Mouse (Mus musculus): Measurements from ENCODE around the gene Apc2.
A peak's percentile ranks its signal among the peaks of the same experiment; 100 is the strongest.

Gene Apc2

DNA sequence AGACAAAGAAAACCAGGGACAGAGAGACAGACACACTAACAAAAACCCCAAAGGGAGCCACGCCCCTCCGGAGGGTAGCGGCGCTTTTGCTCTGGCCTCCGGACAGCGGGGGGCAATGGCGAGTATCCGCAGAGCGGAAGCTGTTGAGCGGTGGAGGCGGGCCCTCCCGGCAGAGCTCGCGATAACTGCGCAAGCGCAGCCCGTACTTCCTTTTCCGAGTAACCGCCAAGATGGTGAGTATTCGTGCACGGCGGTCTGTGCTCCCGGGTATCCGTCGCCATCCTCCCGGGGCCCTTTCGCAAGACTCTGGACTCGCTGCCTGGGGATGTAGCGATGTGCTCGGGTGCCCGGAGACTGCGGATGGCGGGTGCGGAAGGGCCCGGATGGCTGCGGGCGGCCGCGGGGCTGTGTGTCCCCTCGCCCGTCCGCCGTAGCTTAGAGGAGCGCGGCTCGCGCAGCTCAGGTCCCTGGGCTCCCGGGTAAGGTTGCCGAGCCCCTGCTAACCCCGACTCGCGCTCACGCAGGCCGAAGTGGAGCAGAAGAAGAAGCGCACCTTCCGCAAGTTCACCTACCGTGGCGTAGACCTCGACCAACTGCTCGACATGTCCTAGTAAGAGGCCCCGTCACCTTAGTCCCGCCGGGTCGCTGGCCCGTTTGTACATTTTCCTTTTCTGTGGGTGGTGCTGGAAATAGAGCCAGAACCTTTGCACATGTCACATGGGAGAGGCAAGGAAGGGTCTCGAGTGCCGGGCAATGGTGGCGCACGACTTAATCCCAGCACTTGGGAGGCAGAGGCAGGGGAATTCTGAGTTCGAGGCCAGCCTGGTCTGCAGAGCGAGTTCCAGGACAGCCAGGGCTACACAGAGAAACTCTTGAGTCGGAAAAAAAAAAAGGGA, 3.3 kb upstream of the Apc2 start, which contains the start of gene Rps15:
Gene Rps15 (plus strand): TSS at position 203 of the 896 bp plus-strand sequence.
- peak; percentile 96 for DNase-seq (ENCODE audit: extremely low read depth, insufficient read length, low spot score)

DNA sequence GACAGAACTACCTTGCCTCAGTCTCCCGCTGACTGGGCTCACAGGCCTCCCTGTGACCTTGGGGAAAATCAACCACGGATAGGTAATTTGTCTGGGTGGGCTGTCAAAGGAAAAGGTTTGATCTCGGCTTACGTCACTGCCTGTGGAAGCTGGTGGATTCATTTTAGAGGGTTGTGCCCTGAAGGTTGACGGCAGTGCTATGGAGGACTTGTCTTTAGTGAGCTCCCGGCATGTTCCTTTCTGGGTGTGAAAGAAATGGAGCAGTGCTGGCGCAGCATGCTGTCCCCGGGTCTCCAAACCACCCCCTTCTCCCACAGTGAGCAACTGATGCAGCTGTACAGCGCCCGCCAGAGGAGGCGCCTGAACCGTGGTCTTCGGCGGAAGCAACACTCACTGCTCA, 2.5 kb upstream of the Apc2 start:
- DNase-seq (ENCODE audit: extremely low read depth, insufficient read length, low spot score): no peak

DNA sequence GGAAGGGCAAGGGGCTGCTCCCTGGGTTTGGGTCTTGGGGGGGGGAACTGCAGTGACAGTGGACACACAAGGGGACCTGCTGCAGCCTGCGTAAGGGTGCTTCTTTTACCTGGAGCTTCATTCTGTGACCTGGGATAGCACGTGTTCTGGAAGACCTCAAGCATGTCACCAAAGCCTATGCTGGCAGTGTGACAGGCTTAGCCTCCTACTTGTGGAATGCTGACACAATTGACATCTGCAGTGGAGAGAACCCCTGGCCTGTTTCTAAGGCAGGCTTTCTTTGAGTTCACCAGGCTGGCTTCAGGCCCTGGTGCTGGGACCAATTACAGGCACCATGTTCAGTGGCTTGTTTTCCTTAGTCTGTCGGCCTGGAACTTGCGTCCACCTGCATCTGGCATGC, 1.5 kb upstream of the Apc2 start:
- no peak for DNase-seq (ENCODE audit: extremely low read depth, insufficient read length, low spot score)

- no peak for DNase-seq (ENCODE audit: extremely low read depth, insufficient read length, low spot score)
Observed at GRCm38 (mm10) chr10:80294788-80295303, 931 bp upstream of the Apc2 start.

DNA sequence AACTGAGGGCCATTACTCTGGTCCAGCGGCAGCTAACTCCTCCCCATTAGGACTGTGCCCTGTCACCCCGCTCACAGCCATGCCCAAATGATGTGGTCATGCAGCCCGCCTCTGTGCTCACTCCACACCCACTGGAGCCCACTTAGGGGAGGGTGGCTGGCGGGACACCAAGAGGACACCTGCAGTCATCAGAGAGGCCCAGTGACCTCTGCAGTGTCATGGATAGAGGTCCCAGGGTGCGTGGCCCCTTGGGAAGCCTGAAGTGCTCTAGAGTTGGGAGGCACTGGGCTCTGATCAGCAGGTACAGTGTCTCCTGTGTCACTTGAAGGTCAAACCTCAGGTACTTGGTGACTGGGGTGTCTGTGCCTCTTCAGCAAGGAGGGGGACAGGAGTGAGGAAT, 1.0 kb downstream of the Apc2 start:
- no peak for DNase-seq (ENCODE audit: extremely low read depth, insufficient read length, low spot score)

- DNase-seq (ENCODE audit: extremely low read depth, insufficient read length, low spot score): no peak
Observed at GRCm38 (mm10) chr10:80297526-80298133, 1.9 kb downstream of the Apc2 start.

DNA sequence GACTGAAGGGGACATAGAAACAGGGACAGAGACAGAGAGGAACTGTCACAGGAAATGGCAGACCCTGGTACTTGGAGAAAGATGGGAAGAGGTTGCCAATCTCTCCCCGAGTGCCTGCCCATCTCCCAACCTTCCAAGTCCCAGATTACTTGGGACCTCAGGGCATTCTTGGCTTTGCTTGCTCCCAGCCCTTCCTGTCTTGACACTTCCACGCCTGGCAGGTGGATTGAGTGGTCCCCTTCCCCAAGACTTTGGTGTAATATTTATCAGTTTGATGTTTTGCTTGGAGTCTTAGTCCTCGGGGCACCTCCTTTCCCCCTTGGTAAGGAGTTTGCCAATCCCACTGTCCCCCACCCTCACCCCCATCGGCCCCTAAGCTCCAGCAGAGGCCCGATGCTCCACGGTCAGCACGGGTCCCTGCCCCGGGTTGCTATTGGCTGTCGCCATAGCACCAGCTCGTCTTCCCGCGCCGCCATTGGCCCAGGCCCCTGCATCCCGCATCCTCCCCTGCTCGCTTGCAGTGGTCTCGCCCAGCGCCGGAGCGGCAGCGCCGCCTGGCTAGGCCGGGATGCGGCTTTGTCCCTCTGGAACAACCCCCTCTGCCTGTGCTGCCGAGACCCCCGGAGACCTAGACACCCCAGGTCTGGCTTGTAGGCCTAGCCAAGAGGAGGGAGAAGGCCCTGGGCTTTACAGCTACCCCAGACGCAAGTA, 2.9 kb downstream of the Apc2 start:
- DNase-seq (ENCODE audit: extremely low read depth, insufficient read length, low spot score): no peak

- no peak for DNase-seq (ENCODE audit: extremely low read depth, insufficient read length, low spot score)
Observed at GRCm38 (mm10) chr10:80299301-80299700, 3.5 kb downstream of the Apc2 start.

GRCm38 (mm10) chr10:80299824-80300223, 4.0 kb downstream of the Apc2 start:
- DNase-seq (ENCODE audit: extremely low read depth, insufficient read length, low spot score): no peak

DNA sequence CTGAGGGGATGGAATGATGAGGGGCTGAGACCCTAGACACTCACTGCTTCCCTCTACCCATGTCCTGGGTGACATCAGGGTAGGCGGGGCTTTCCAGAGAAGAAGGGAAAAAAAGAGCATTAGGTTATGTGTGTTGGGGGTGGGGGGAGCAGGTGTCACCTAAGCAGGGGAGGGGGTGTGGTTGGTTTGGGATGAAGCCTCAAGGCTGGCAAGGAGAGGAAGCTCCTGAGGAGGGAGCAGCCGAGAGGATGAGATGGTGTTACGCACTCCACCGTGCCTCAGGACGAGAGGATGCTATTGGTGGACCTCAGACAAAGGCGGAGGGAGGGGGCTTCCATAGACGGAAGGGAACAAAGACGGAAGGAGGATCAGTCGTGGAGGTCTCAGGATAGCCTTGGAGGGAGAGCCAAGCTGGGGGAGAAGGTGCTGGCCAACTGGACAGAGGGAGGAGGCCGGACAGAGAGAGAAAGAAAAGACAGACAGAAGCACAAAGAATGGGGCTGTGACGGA, 5.0 kb downstream of the Apc2 start:
- no peak for DNase-seq (ENCODE audit: extremely low read depth, insufficient read length, low spot score)

DNA sequence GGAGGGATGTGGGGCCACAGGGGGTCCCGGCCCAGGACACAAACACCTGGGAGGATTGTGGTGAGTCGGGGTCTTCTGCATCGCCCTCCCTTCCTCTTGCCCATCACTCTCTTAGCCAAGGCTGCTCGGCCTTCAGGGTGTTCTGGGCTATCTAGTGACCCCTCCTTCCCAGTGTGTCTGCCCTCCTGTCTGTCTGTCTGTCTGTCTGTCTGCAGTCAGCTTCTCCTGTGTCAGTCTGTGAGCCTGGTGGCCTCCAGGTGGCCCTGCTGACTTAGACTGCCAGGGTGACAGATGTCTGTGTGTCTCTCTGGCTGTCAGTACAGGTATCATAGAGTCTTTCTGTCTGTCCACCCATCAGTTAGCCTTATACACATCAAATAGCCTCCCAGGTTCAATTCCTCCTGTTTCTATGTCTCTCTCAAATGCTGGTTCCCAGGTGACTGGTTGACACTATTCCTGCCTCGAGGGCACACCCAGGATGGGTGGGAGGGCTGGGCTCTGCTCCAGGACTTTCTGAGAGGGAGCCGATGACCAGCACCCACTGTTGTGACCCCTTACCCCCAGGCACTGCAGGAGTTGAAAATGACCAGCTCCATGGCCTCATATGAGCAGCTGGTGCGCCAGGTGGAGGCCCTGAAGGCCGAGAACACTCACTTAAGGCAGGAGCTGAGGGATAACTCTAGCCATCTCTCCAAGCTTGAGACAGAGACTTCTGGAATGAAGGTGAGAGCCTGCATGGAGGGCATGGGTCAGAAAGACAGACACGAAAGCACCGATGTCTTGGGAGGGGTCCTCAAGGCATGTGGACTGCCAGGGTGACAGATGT, 5.7 kb downstream of the Apc2 start:
- no peak for DNase-seq (ENCODE audit: extremely low read depth, insufficient read length, low spot score)

DNA sequence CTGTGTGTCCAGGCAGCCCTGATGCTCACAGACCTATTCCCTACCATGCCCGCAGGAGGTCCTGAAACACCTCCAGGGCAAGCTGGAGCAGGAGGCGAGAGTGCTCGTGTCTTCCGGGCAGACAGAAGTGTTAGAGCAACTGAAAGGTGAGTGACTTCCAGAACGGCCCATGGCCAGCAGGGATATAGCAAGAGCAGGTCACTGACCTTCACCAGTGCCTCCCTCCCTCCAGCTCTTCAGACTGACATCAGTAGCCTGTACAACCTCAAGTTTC, 6.2 kb downstream of the Apc2 start:
- no peak for DNase-seq (ENCODE audit: extremely low read depth, insufficient read length, low spot score)

- DNase-seq (ENCODE audit: extremely low read depth, insufficient read length, low spot score): peak; percentile 73
Observed at GRCm38 (mm10) chr10:80302471-80302881, 6.7 kb downstream of the Apc2 start.

GRCm38 (mm10) chr10:80304458-80304857, 8.7 kb downstream of the Apc2 start:
- DNase-seq (ENCODE audit: extremely low read depth, insufficient read length, low spot score): no peak

- DNase-seq (ENCODE audit: extremely low read depth, insufficient read length, low spot score): no peak
Observed at GRCm38 (mm10) chr10:80304862-80305261, 9.1 kb downstream of the Apc2 start.

GRCm38 (mm10) chr10:80311560-80311959, 15.8 kb downstream of the Apc2 start:
- no peak for DNase-seq (ENCODE audit: extremely low read depth, insufficient read length, low spot score)

- no peak for DNase-seq (ENCODE audit: extremely low read depth, insufficient read length, low spot score)
Observed at GRCm38 (mm10) chr10:80312586-80313504, 17.1 kb downstream of the Apc2 start.

- no peak for DNase-seq (ENCODE audit: extremely low read depth, insufficient read length, low spot score)
Observed at GRCm38 (mm10) chr10:80313627-80314201, 17.9 kb downstream of the Apc2 start.

GRCm38 (mm10) chr10:80314494-80315001, 18.8 kb downstream of the Apc2 start:
- DNase-seq (ENCODE audit: extremely low read depth, insufficient read length, low spot score): no peak

All from 3134 (cell line).